Mouse (Mus musculus): ENCODE measurements at regions not wholly inside any gene's neighbourhood (a gene's known extent, or its start where the extent isn't known, plus 50 kb on each side); places are given as distances from the start of the nearest gene placed in this dataset.

DNA sequence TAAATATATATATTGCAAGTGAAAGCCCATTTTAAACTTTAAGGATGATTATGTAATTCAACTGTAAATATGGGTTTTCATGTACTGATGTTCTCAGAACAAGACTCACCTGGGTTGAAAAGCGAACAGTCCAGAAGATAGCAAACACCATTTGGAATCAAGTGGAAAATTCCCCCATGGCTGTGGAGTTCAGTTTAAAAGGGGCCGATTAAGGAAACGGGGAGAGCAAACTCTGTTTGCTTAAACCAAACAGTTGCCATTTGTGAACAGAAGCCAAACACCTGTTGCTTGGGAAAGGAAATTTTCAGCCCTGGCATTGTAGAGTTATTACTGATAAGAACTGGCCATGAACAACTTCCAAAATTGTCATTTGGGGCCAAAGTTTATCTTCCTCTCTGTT, 126.1 kb downstream of the Tent5c start:
- TF ChIP-seq POLR2A (IDR thresholded peaks at IDR 0.05; ENCODE audit: borderline replicate concordance, insufficient read depth, low read length): no peak
- TF ChIP-seq CTCF (IDR thresholded peaks at IDR 0.05; ENCODE audit: borderline replicate concordance, insufficient read depth, low read depth, low read length): no peak

Data from cerebellum, adult 2 months (tissue).